Mouse (Mus musculus): ENCODE data around the gene Dkkl1. TPM values are rescaled to one million over a fixed set of nuclear protein-coding genes. Genes with fewer than 3 reads are reported as not detected.

The Dkkl1 gene
- polyA plus RNA-seq, 1 experiment = not detected

GRCm38 (mm10) chr7:45233580-45234332 lies 21.8 kb upstream of the Dkkl1 start:
- 48% methylated on average over 20 of the region's 20 CpGs for WGBS
- Histone ChIP-seq H3K4me3 (replicated peaks; ENCODE audit: control insufficient read depth, low read depth, low read length) (no peak overlapping the region), H3K27ac (ENCODE audit: control insufficient read depth, insufficient read depth, low read depth, low read length, poor library complexity) (peak overlapping the region; percentile 18; the same call in 1 of the 2 replicates), H3K4me1 (ENCODE audit: control insufficient read depth, insufficient read depth, low read length) (peaks cover 3% of the 10 kb centered on the region; the same call in 1 of the 2 replicates)
- no peak for TF ChIP-seq POLR2A (IDR thresholded peaks at IDR 0.05; ENCODE audit: borderline replicate concordance, control insufficient read depth, low read depth, low read length)
- TF ChIP-seq CTCF (IDR thresholded peaks at IDR 0.05; ENCODE audit: control insufficient read depth, insufficient read depth, low read length) = no peak

GRCm38 (mm10) chr7:45232716-45233465 lies 20.9 kb upstream of the Dkkl1 start:
- WGBS = 63% methylated on average over 13 of the region's 13 CpGs

GRCm38 (mm10) chr7:45231941-45232340 lies 20.0 kb upstream of the Dkkl1 start:
- Histone ChIP-seq H3K27ac (ENCODE audit: control insufficient read depth, insufficient read depth, low read depth, low read length, poor library complexity) (no peak overlapping the region), H3K4me3 (replicated peaks; ENCODE audit: control insufficient read depth, low read depth, low read length) (no peak overlapping the region), H3K4me1 (ENCODE audit: control insufficient read depth, insufficient read depth, low read length) (peaks cover 3% of the 10 kb centered on the region; the same call in 1 of the 2 replicates)
- TF ChIP-seq CTCF (IDR thresholded peaks at IDR 0.05; ENCODE audit: control insufficient read depth, insufficient read depth, low read length) = no peak
- TF ChIP-seq POLR2A (IDR thresholded peaks at IDR 0.05; ENCODE audit: borderline replicate concordance, control insufficient read depth, low read depth, low read length) = no peak
- WGBS = 87% methylated on average over 11 of the region's 11 CpGs

More at GRCm38 (mm10) chr7:45232716-45233465, 20.9 kb upstream of the Dkkl1 start:
- TF ChIP-seq POLR2A (IDR thresholded peaks at IDR 0.05; ENCODE audit: borderline replicate concordance, control insufficient read depth, low read depth, low read length) (no peak), CTCF (IDR thresholded peaks at IDR 0.05; ENCODE audit: control insufficient read depth, insufficient read depth, low read length) (no peak)
- no peak overlapping the region for H3K27ac ChIP-seq (ENCODE audit: control insufficient read depth, insufficient read depth, low read depth, low read length, poor library complexity)
- peaks cover 3% of the 10 kb centered on the region; the same call in 1 of the 2 replicates for H3K4me1 ChIP-seq (ENCODE audit: control insufficient read depth, insufficient read depth, low read length)
- H3K4me3 ChIP-seq (replicated peaks; ENCODE audit: control insufficient read depth, low read depth, low read length) = no peak overlapping the region

GRCm38 (mm10) chr7:45231192-45231591 lies 19.2 kb upstream of the Dkkl1 start:
- WGBS = 74% methylated on average over 12 of the region's 12 CpGs
- Histone ChIP-seq H3K4me1 (ENCODE audit: control insufficient read depth, insufficient read depth, low read length) (peaks cover 3% of the 10 kb centered on the region; the same call in 1 of the 2 replicates), H3K27ac (ENCODE audit: control insufficient read depth, insufficient read depth, low read depth, low read length, poor library complexity) (no peak overlapping the region), H3K4me3 (replicated peaks; ENCODE audit: control insufficient read depth, low read depth, low read length) (no peak overlapping the region)
- TF ChIP-seq POLR2A (IDR thresholded peaks at IDR 0.05; ENCODE audit: borderline replicate concordance, control insufficient read depth, low read depth, low read length) (no peak; the same call in 1 of the 2 replicates), CTCF (IDR thresholded peaks at IDR 0.05; ENCODE audit: control insufficient read depth, insufficient read depth, low read length) (no peak)

GRCm38 (mm10) chr7:45229459-45230203 lies 17.7 kb upstream of the Dkkl1 start:
- H3K27ac ChIP-seq (ENCODE audit: control insufficient read depth, insufficient read depth, low read depth, low read length, poor library complexity) = no peak overlapping the region
- H3K4me3 ChIP-seq (replicated peaks; ENCODE audit: control insufficient read depth, low read depth, low read length) = no peak overlapping the region
- H3K4me1 ChIP-seq (ENCODE audit: control insufficient read depth, insufficient read depth, low read length) = no peaks in the 10 kb centered on the region; the same call in 1 of the 2 replicates
- 65% methylated on average over 7 of the region's 7 CpGs for WGBS
- TF ChIP-seq POLR2A (IDR thresholded peaks at IDR 0.05; ENCODE audit: borderline replicate concordance, control insufficient read depth, low read depth, low read length) (no peak), CTCF (IDR thresholded peaks at IDR 0.05; ENCODE audit: control insufficient read depth, insufficient read depth, low read length) (no peak)

GRCm38 (mm10) chr7:45229046-45229445 lies 17.1 kb upstream of the Dkkl1 start:
- H3K4me3 ChIP-seq (replicated peaks; ENCODE audit: control insufficient read depth, low read depth, low read length) = no peak overlapping the region
- no peak overlapping the region for H3K27ac ChIP-seq (ENCODE audit: control insufficient read depth, insufficient read depth, low read depth, low read length, poor library complexity)
- TF ChIP-seq POLR2A (IDR thresholded peaks at IDR 0.05; ENCODE audit: borderline replicate concordance, control insufficient read depth, low read depth, low read length) = no peak
- TF ChIP-seq CTCF (IDR thresholded peaks at IDR 0.05; ENCODE audit: control insufficient read depth, insufficient read depth, low read length) = no peak
- H3K4me1 ChIP-seq (ENCODE audit: control insufficient read depth, insufficient read depth, low read length) = no peaks in the 10 kb centered on the region; the same call in 1 of the 2 replicates
- 84% methylated on average over 8 of the region's 8 CpGs for WGBS

- Histone ChIP-seq H3K27ac (ENCODE audit: control insufficient read depth, insufficient read depth, low read depth, low read length, poor library complexity) (no peak overlapping the region), H3K4me3 (replicated peaks; ENCODE audit: control insufficient read depth, low read depth, low read length) (no peak overlapping the region), H3K4me1 (ENCODE audit: control insufficient read depth, insufficient read depth, low read length) (no peaks in the 10 kb centered on the region; the same call in 1 of the 2 replicates)
- TF ChIP-seq CTCF (IDR thresholded peaks at IDR 0.05; ENCODE audit: control insufficient read depth, insufficient read depth, low read length) = no peak
- no peak for TF ChIP-seq POLR2A (IDR thresholded peaks at IDR 0.05; ENCODE audit: borderline replicate concordance, control insufficient read depth, low read depth, low read length)
- WGBS = 92% methylated on average over 18 of the region's 18 CpGs
Observed at GRCm38 (mm10) chr7:45228548-45228947, 16.6 kb upstream of the Dkkl1 start.

Measured in bone marrow, adult 2 months (tissue).